Mouse (Mus musculus): ENCODE data around the gene Cdkal1. TPM values are rescaled to one million over a fixed set of nuclear protein-coding genes. Genes with fewer than 3 reads are reported as not detected.

Cdkal1 gene
- polyA plus RNA-seq, 1 experiment from 2014 or later = 28.2 TPM

- no peaks in the 10 kb centered on the region for H3K9me3 ChIP-seq
- ATAC-seq (ENCODE audit: low FRiP score, low read depth) = no peak
- H3K4me3 ChIP-seq = no peak overlapping the region
- no peak overlapping the region for H3K9ac ChIP-seq
- no peaks in the 10 kb centered on the region for H3K27me3 ChIP-seq (replicated peaks)
- H3K4me2 ChIP-seq (replicated peaks) = no peak overlapping the region
- H3K27ac ChIP-seq = no peak overlapping the region
- H3K4me1 ChIP-seq = no peaks in the 10 kb centered on the region
- H3K36me3 ChIP-seq = no peaks in the 10 kb centered on the region
- WGBS = 90% methylated on average over 11 of the region's 11 CpGs
Measured at GRCm38 (mm10) chr13:29679479-29680186, 175.8 kb downstream of the Cdkal1 start.

GRCm38 (mm10) chr13:29677559-29677958, 177.9 kb downstream of the Cdkal1 start:
- H3K9me3 ChIP-seq = no peaks in the 10 kb centered on the region
- H3K27ac ChIP-seq = no peak overlapping the region
- H3K4me1 ChIP-seq = no peaks in the 10 kb centered on the region
- no peak overlapping the region for H3K4me3 ChIP-seq
- H3K36me3 ChIP-seq = no peaks in the 10 kb centered on the region
- H3K4me2 ChIP-seq (replicated peaks) = no peak overlapping the region
- WGBS = 93% methylated on average over 4 of the region's 4 CpGs
- no peak for ATAC-seq (ENCODE audit: low FRiP score, low read depth)
- H3K9ac ChIP-seq = no peak overlapping the region
- no peaks in the 10 kb centered on the region for H3K27me3 ChIP-seq (replicated peaks)

DNA sequence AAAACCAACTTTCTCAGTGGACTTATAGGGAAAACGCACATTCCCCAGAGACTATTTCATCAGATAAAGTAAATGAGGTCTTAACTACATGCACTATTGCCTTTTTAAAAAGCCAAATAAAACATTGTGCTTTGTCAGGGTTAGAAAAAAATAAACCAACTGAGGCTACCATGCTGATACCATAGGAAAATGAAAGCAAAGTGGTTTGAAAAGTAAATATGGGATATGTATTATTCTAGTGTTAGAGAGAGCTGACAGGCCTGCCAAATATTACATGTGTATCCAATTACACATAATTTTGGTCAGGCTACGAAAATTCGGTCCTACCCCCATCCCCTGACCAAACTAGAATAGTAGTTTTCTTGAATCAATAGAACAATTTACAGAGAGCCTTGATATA, 184.8 kb downstream of the Cdkal1 start:
- no peaks in the 10 kb centered on the region for H3K9me3 ChIP-seq
- no peak overlapping the region for H3K9ac ChIP-seq
- 78% methylated on average over 3 of the region's 3 CpGs for WGBS
- no peaks in the 10 kb centered on the region for H3K36me3 ChIP-seq
- ATAC-seq (ENCODE audit: low FRiP score, low read depth) = no peak
- H3K4me2 ChIP-seq (replicated peaks) = no peak overlapping the region
- H3K27ac ChIP-seq = no peak overlapping the region
- H3K4me3 ChIP-seq = no peak overlapping the region
- no peaks in the 10 kb centered on the region for H3K27me3 ChIP-seq (replicated peaks)
- H3K4me1 ChIP-seq = no peaks in the 10 kb centered on the region

DNA sequence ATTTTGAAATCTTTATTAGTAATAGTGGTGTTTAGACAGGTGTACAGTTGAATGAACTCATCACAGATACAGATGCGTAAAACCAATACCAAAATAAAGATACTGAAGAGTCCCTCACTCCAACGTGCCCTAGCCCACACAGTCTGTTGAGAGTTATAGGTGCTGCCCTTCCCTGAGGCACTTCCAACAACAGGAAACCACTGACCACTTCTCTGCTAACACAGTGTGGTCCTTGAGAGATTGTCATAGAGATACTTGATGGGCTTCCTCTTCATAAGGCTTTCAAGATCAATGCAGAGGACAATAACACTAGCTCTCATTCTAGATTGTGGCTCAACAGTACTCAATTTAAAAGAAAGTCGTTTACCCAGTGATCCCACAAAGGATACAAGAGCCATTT, 191.6 kb downstream of the Cdkal1 start:
- H3K36me3 ChIP-seq = no peaks in the 10 kb centered on the region
- no peak overlapping the region for H3K4me2 ChIP-seq (replicated peaks)
- H3K27ac ChIP-seq = no peak overlapping the region
- no peak for ATAC-seq (ENCODE audit: low FRiP score, low read depth)
- no peak overlapping the region for H3K4me3 ChIP-seq
- H3K27me3 ChIP-seq (replicated peaks) = no peaks in the 10 kb centered on the region
- 77% methylated on average over 3 of the region's 3 CpGs for WGBS
- no peaks in the 10 kb centered on the region for H3K9me3 ChIP-seq
- H3K4me1 ChIP-seq = no peaks in the 10 kb centered on the region
- H3K9ac ChIP-seq = no peak overlapping the region

DNA sequence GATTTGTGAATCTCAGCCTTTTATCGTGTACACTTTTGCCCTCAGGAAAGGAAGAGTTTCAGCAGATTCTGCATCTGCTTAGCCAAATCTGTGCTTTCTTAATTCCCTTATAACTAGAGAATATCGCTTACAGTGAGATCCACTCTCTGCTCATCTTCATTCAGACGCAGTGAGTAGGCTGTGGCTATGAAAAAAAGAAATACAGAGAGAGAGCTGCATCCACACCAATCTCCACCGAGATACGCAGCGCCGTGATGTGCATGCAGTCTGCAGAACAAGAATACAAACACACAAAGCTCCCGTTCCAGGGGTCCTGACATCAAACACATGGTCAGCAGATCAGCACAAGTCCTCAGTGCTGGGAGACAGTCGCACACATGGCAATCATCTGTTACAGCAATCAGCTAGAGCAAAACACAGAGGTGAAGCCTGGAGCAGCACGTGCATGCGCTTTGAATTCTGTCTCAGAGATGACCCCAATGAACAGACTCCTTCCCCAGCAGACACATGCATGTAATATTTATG, 199.6 kb downstream of the Cdkal1 start:
- H3K4me1 ChIP-seq = no peaks in the 10 kb centered on the region
- H3K9ac ChIP-seq = no peak overlapping the region
- no peaks in the 10 kb centered on the region for H3K9me3 ChIP-seq
- H3K36me3 ChIP-seq = no peaks in the 10 kb centered on the region
- no peak overlapping the region for H3K27ac ChIP-seq
- ATAC-seq (ENCODE audit: low FRiP score, low read depth) = no peak
- 79% methylated on average over 11 of the region's 11 CpGs for WGBS
- H3K27me3 ChIP-seq (replicated peaks) = no peaks in the 10 kb centered on the region
- no peak overlapping the region for H3K4me3 ChIP-seq
- no peak overlapping the region for H3K4me2 ChIP-seq (replicated peaks)

DNA sequence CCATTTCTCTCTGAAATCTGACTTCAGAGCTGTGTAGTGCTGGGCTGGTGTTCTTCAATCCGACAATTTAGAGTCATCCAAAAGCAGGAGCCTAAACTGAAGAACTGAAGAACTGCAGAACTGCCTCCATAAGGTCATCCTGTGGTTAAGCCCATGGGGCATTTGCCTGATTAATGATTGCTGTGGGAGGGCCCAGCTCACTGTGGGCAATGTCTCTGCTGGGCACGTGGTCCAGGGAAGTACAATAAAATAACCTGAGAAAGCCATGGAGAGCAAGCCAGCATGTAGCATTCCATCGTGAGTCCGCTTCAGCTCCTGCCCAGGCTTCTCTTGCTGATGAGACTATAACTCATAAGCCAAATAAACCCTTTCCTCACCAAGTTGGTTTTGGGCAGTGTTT, 202.1 kb downstream of the Cdkal1 start:
- Histone ChIP-seq H3K4me2 (replicated peaks) (no peak overlapping the region), H3K27me3 (replicated peaks) (no peaks in the 10 kb centered on the region), H3K27ac (no peak overlapping the region), H3K4me3 (no peak overlapping the region), H3K4me1 (no peaks in the 10 kb centered on the region), H3K9me3 (no peaks in the 10 kb centered on the region), H3K36me3 (no peaks in the 10 kb centered on the region), H3K9ac (no peak overlapping the region)
- 58% methylated on average over 4 of the region's 4 CpGs for WGBS
- no peak for ATAC-seq (ENCODE audit: low FRiP score, low read depth)

- no peaks in the 10 kb centered on the region for H3K36me3 ChIP-seq
- H3K4me2 ChIP-seq (replicated peaks) = no peak overlapping the region
- no peak overlapping the region for H3K4me3 ChIP-seq
- WGBS = 87% methylated on average over 6 of the region's 6 CpGs
- no peak for ATAC-seq (ENCODE audit: low FRiP score, low read depth)
- no peak overlapping the region for H3K9ac ChIP-seq
- H3K9me3 ChIP-seq = no peaks in the 10 kb centered on the region
- no peaks in the 10 kb centered on the region for H3K27me3 ChIP-seq (replicated peaks)
- H3K4me1 ChIP-seq = no peaks in the 10 kb centered on the region
- no peak overlapping the region for H3K27ac ChIP-seq
Measured at GRCm38 (mm10) chr13:29652791-29653190, 202.7 kb downstream of the Cdkal1 start.

DNA sequence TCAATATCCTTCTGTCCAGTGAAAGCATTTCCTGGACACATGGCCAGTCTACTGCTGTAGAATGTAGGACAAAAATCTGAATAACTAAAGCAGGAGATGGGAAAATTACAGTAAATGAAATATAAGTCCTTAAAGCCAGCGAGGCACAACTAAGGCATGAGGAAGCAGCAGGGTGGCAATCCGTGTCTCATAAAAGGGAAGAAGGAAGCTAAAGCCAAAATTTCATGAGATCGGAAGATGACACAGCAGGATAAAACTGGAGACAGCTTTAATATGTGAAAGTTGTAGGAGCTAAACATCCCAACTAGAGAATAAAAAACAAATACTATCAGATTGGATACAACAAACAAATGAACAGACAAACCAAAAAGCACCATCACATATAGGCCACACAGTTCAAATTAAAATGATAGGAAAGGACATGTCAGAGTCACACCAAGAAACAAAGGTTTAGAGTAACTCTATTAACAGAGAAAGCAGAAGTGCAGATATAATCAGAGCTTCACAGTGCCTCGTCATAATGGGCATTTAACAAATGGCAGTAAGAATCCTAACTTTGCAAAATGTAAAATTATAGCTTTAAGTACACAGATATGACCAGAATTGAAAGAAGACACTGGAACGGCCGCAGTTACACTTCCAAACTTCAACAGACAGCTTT, 204.8 kb downstream of the Cdkal1 start:
- Histone ChIP-seq H3K27me3 (replicated peaks) (no peaks in the 10 kb centered on the region), H3K4me3 (no peak overlapping the region), H3K9ac (no peak overlapping the region), H3K36me3 (no peaks in the 10 kb centered on the region), H3K4me2 (replicated peaks) (no peak overlapping the region), H3K27ac (no peak overlapping the region), H3K4me1 (no peaks in the 10 kb centered on the region), H3K9me3 (no peaks in the 10 kb centered on the region)
- 88% methylated on average over 6 of the region's 6 CpGs for WGBS
- no peak for ATAC-seq (ENCODE audit: low FRiP score, low read depth)

GRCm38 (mm10) chr13:29649593-29649992, 205.9 kb downstream of the Cdkal1 start:
- H3K9me3 ChIP-seq = no peaks in the 10 kb centered on the region
- no peak overlapping the region for H3K4me3 ChIP-seq
- H3K9ac ChIP-seq = no peak overlapping the region
- no peaks in the 10 kb centered on the region for H3K27me3 ChIP-seq (replicated peaks)
- WGBS = 88% methylated on average over 2 of the region's 2 CpGs
- no peak overlapping the region for H3K27ac ChIP-seq
- no peaks in the 10 kb centered on the region for H3K36me3 ChIP-seq
- no peak for ATAC-seq (ENCODE audit: low FRiP score, low read depth)
- H3K4me2 ChIP-seq (replicated peaks) = no peak overlapping the region
- H3K4me1 ChIP-seq = no peaks in the 10 kb centered on the region

- Histone ChIP-seq H3K4me2 (replicated peaks) (no peak overlapping the region), H3K27ac (no peak overlapping the region), H3K9me3 (no peaks in the 10 kb centered on the region), H3K36me3 (no peaks in the 10 kb centered on the region), H3K4me1 (no peaks in the 10 kb centered on the region), H3K27me3 (replicated peaks) (no peaks in the 10 kb centered on the region), H3K4me3 (no peak overlapping the region), H3K9ac (no peak overlapping the region)
- ATAC-seq (ENCODE audit: low FRiP score, low read depth) = no peak
- WGBS = 64% methylated on average over 2 of the region's 2 CpGs
Measured at GRCm38 (mm10) chr13:29642226-29642625, 213.2 kb downstream of the Cdkal1 start.

DNA sequence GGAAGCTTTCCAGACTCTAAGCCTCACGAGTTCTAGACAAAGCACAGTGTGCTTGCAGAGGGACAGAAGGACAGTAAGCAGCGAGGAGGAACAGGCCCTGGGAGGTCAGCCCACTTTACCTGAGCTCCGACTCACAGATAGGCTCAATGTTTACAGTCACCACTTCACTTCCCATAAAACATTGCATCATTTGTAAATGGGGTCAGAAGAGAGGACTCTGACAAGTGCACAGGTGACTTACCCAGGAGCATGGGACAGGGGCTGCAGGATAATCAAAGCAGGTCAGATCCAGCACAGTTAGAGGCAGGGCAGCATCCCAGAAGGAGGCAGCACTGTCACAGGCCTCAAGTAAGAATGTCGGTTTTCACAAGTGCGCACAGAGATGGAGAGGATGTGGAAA, 214.3 kb downstream of the Cdkal1 start:
- Histone ChIP-seq H3K36me3 (no peaks in the 10 kb centered on the region), H3K9ac (no peak overlapping the region), H3K4me1 (no peaks in the 10 kb centered on the region), H3K9me3 (no peaks in the 10 kb centered on the region), H3K4me3 (no peak overlapping the region), H3K27ac (no peak overlapping the region), H3K27me3 (replicated peaks) (no peaks in the 10 kb centered on the region), H3K4me2 (replicated peaks) (no peak overlapping the region)
- no peak for ATAC-seq (ENCODE audit: low FRiP score, low read depth)
- 70% methylated on average over 5 of the region's 5 CpGs for WGBS

DNA sequence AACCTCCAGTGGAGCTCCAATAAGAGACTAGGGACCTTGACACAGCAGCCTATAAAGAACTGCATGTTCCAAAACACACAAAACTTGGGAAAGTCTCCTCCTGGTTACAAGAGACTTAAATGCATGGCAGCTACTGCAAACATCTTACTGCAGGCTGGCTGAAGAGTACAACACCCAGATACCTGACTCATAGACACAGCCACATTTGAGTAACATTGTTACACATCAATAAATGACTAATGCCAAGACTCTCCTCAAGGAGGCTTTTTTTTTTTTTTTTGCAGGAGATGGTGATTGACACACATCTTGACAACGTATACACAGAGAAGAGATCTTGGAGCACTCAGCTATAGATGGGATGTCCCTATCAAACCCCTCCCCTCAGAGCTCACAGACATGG, 215.3 kb downstream of the Cdkal1 start:
- Histone ChIP-seq H3K27ac (no peak overlapping the region), H3K9me3 (no peaks in the 10 kb centered on the region), H3K4me3 (no peak overlapping the region), H3K9ac (no peak overlapping the region), H3K27me3 (replicated peaks) (no peaks in the 10 kb centered on the region), H3K36me3 (no peaks in the 10 kb centered on the region), H3K4me2 (replicated peaks) (no peak overlapping the region), H3K4me1 (no peaks in the 10 kb centered on the region)
- 91% methylated on average over 1 of the region's 1 CpGs for WGBS
- ATAC-seq (ENCODE audit: low FRiP score, low read depth) = no peak

- Histone ChIP-seq H3K4me1 (no peaks in the 10 kb centered on the region), H3K36me3 (no peaks in the 10 kb centered on the region), H3K27ac (no peak overlapping the region), H3K9ac (no peak overlapping the region), H3K27me3 (replicated peaks) (no peaks in the 10 kb centered on the region), H3K4me3 (no peak overlapping the region), H3K9me3 (no peaks in the 10 kb centered on the region), H3K4me2 (replicated peaks) (no peak overlapping the region)
- ATAC-seq (ENCODE audit: low FRiP score, low read depth) = no peak
- 89% methylated on average over 4 of the region's 4 CpGs for WGBS
Measured at GRCm38 (mm10) chr13:29638303-29638702, 217.2 kb downstream of the Cdkal1 start.
